Mouse (Mus musculus): ENCODE results near the gene Lmln. TPM values are rescaled to one million over a fixed set of nuclear protein-coding genes. Genes with fewer than 3 reads are reported as not detected.

Gene Lmln
- total and polyA plus RNA-seq, 3 experiments, result 1.5 to 3.2 (median 2.6) TPM

GRCm38 (mm10) chr16:33130731-33131130, 68.4 kb downstream of the Lmln start:
- DNase-seq (ENCODE audit: extremely low read depth), result no peak
- Histone ChIP-seq H3K27ac (ENCODE audit: insufficient read depth, low read depth) (no peak overlapping the region), H3K27me3 (replicated peaks) (peaks cover 4% of the 10 kb centered on the region), H3K9me3 (replicated peaks; ENCODE audit: low read length) (no peaks in the 10 kb centered on the region), H3K79me2 (replicated peaks; ENCODE audit: control insufficient read depth, extremely low read depth, insufficient read depth, poor library complexity, severe bottlenecking) (no peaks in the 10 kb centered on the region), H3K9ac (ENCODE audit: insufficient read depth, low read depth) (no peak overlapping the region), H3K4me2 (ENCODE audit: insufficient read depth, low read depth, poor library complexity, severe bottlenecking) (no peak overlapping the region), H3K4me3 (replicated peaks in 1 of 3; ENCODE audit: low read depth in 2 of 3, low read length in 2 of 3, poor library complexity in 1 of 3) (no peak overlapping the region), H3K4me1 (ENCODE audit: control insufficient read depth in 1 of 2, insufficient read depth in 2 of 2) (peaks cover 2 to 3% of the 10 kb centered on the region in 2 experiments; a peak in 3 of 4 replicates), H3K36me3 (replicated peaks in 1 of 2; ENCODE audit: control insufficient read depth in 1 of 2, insufficient read depth in 1 of 2, low read length in 1 of 2) (no peaks in the 10 kb centered on the region)
- in situ Hi-C loops (cut with MboI; ENCODE audit: low pct_ligation_motif_present, low pct_unique_long_range_greater_than_20kb, low sequenced_read_pairs), result no loop called here
- TF ChIP-seq CHD2 (IDR thresholded peaks at IDR 0.05; ENCODE audit: low read length) (no peak), BHLHE40 (IDR thresholded peaks at IDR 0.05; ENCODE audit: low read depth, low read length) (no peak), MYC (IDR thresholded peaks at IDR 0.05; ENCODE audit: low read depth, low read length) (no peak), ZNF384 (IDR thresholded peaks at IDR 0.05; ENCODE audit: low read depth, low read length) (no peak), UBTF (IDR thresholded peaks at IDR 0.05; ENCODE audit: low read depth, low read length) (no peak), ZKSCAN1 (IDR thresholded peaks at IDR 0.05; ENCODE audit: borderline replicate concordance, low read depth, low read length) (no peak), ZMIZ1 (IDR thresholded peaks at IDR 0.05; ENCODE audit: low read depth, low read length) (no peak), MAFK (IDR thresholded peaks at IDR 0.05; ENCODE audit: insufficient replicate concordance, low read length) (no peak)
- dilution Hi-C loops (cut with MboI; ENCODE audit: extremely low pct_ligation_motif_present, extremely low pct_unique_long_range_greater_than_20kb, low sequenced_read_pairs), result no loop called here

- Histone ChIP-seq H3K9ac (ENCODE audit: insufficient read depth, low read depth) (no peak overlapping the region), H3K79me2 (replicated peaks; ENCODE audit: control insufficient read depth, extremely low read depth, insufficient read depth, poor library complexity, severe bottlenecking) (no peaks in the 10 kb centered on the region), H3K36me3 (replicated peaks in 1 of 2; ENCODE audit: control insufficient read depth in 1 of 2, insufficient read depth in 1 of 2, low read length in 1 of 2) (no peaks in the 10 kb centered on the region), H3K4me3 (replicated peaks in 1 of 3; ENCODE audit: low read depth in 2 of 3, low read length in 2 of 3, poor library complexity in 1 of 3) (no peak overlapping the region), H3K9me3 (replicated peaks; ENCODE audit: low read length) (no peaks in the 10 kb centered on the region), H3K4me2 (ENCODE audit: insufficient read depth, low read depth, poor library complexity, severe bottlenecking) (no peak overlapping the region), H3K4me1 (ENCODE audit: control insufficient read depth in 1 of 2, insufficient read depth in 2 of 2) (peaks cover 2 to 3% of the 10 kb centered on the region in 2 experiments; a peak in 3 of 4 replicates), H3K27ac (ENCODE audit: insufficient read depth, low read depth) (no peak overlapping the region), H3K27me3 (replicated peaks) (peaks cover 6% of the 10 kb centered on the region)
- no peak for DNase-seq (ENCODE audit: extremely low read depth)
- dilution Hi-C loops (cut with MboI; ENCODE audit: extremely low pct_ligation_motif_present, extremely low pct_unique_long_range_greater_than_20kb, low sequenced_read_pairs) (no loop called here), in situ Hi-C loops (cut with MboI; ENCODE audit: low pct_ligation_motif_present, low pct_unique_long_range_greater_than_20kb, low sequenced_read_pairs) (no loop called here)
- TF ChIP-seq CHD2 (IDR thresholded peaks at IDR 0.05; ENCODE audit: low read length) (no peak), ZKSCAN1 (IDR thresholded peaks at IDR 0.05; ENCODE audit: borderline replicate concordance, low read depth, low read length) (no peak)
Observed at GRCm38 (mm10) chr16:33133186-33133585, 70.9 kb downstream of the Lmln start.

- Histone ChIP-seq H3K27me3 (replicated peaks) (peaks cover 6% of the 10 kb centered on the region), H3K9me3 (replicated peaks; ENCODE audit: low read length) (no peaks in the 10 kb centered on the region), H3K4me1 (ENCODE audit: control insufficient read depth in 1 of 2, insufficient read depth in 2 of 2) (peaks cover under 1% of the 10 kb centered on the region in 2 experiments; a peak in 3 of 4 replicates), H3K36me3 (replicated peaks in 1 of 2; ENCODE audit: control insufficient read depth in 1 of 2, insufficient read depth in 1 of 2, low read length in 1 of 2) (no peaks in the 10 kb centered on the region), H3K4me2 (ENCODE audit: insufficient read depth, low read depth, poor library complexity, severe bottlenecking) (no peak overlapping the region), H3K4me3 (replicated peaks in 1 of 3; ENCODE audit: low read depth in 2 of 3, low read length in 2 of 3, poor library complexity in 1 of 3) (no peak overlapping the region), H3K9ac (ENCODE audit: insufficient read depth, low read depth) (no peak overlapping the region), H3K27ac (ENCODE audit: insufficient read depth, low read depth) (no peak overlapping the region), H3K79me2 (replicated peaks; ENCODE audit: control insufficient read depth, extremely low read depth, insufficient read depth, poor library complexity, severe bottlenecking) (no peaks in the 10 kb centered on the region)
- no peak for DNase-seq (ENCODE audit: extremely low read depth)
- dilution Hi-C loops (cut with MboI; ENCODE audit: extremely low pct_ligation_motif_present, extremely low pct_unique_long_range_greater_than_20kb, low sequenced_read_pairs) (no loop called here), in situ Hi-C loops (cut with MboI; ENCODE audit: low pct_ligation_motif_present, low pct_unique_long_range_greater_than_20kb, low sequenced_read_pairs) (no loop called here)
- TF ChIP-seq MYC (IDR thresholded peaks at IDR 0.05; ENCODE audit: low read depth, low read length) (no peak), CTCF (conservative IDR thresholded peaks at IDR 0.05 in 1 of 2, IDR thresholded peaks at IDR 0.05 in 1 of 2; ENCODE audit: low read depth in 2 of 2, low read length in 2 of 2) (peak in 1 of 2 experiments; percentile 45; a peak in 2 of 4 replicates), UBTF (IDR thresholded peaks at IDR 0.05; ENCODE audit: low read depth, low read length) (no peak), JUND (conservative IDR thresholded peaks at IDR 0.05; ENCODE audit: low read depth, low read length) (no peak), POLR2AphosphoS2 (IDR thresholded peaks at IDR 0.05; ENCODE audit: low read depth, low read length) (no peak), CHD2 (IDR thresholded peaks at IDR 0.05; ENCODE audit: low read length) (no peak)
Observed at GRCm38 (mm10) chr16:33135167-33135566, 72.8 kb downstream of the Lmln start.
